Mouse (Mus musculus) splenic B cell, adult 2 months (primary cell): ENCODE data around the gene Mid1.

Experiments
- DNase-seq: peaks from one replicate; pipeline ENCODE4 v3.0.0-alpha.2; 2011; ENCODE audit warnings: low read depth, low spot score
- H3K27me3 ChIP-seq: 2 replicates; pipeline ENCODE4 v1.6.1; 2012; ENCODE audit warnings: mild to moderate bottlenecking, low read length, moderate library complexity, mixed read lengths; ENCODE audit not compliant: control insufficient read depth, poor library complexity, insufficient read depth, severe bottlenecking
- H3K36me3 ChIP-seq: 2 replicates; pipeline ENCODE4 v1.6.1; 2012; ENCODE audit warnings: mild to moderate bottlenecking, low read length, moderate library complexity, mixed read lengths; ENCODE audit not compliant: control insufficient read depth, poor library complexity, insufficient read depth, severe bottlenecking

Gene Mid1

DNA sequence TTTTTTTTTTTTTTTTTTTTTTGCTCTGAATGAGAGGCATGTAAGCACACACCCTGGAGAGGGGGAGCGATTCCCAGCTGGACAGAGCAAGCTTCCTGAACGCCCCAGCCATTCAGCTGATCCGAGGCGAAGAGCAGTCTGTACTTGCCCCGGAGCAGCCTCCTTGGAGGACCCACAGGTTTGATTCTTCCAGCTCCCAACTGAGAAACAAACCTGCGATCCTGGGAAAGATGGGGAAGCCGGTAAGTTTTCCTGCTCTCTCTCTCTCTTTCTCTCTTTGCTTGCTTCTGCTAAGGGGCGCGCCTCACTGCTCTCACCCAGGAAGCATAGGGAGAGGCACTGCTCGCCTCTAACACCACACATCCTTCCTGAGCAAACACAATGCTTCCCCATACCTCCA, at the start of gene Mid1:
Gene Mid1, plus strand, starts transcription at position 69 of the 400 bp plus-strand sequence.
- no peak for DNase-seq
- Histone ChIP-seq H3K27me3 (no peaks in the 10 kb centered on the region), H3K36me3 (no peaks in the 10 kb centered on the region)

DNA sequence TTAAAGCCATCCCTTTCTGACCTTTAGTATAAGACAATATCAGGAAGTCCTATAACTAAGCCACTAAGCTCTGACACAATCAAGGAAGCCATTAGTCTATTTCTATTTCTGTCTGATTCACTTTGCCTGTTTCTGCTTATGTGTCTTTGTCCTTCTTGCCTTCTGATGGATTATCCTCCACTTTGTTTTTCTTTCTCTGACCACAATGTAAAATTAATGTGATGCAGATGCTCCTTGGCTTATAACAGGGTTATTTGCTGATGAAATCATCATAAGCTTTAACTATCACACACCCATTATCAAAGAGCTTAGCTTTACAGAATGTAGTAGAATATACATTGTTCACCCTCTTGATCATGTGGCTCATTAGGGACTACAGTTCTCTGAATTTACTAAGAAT, 11.9 kb upstream of the Mid1 start:
- no peak for DNase-seq
- no peaks in the 10 kb centered on the region for H3K27me3 ChIP-seq
- H3K36me3 ChIP-seq: no peaks in the 10 kb centered on the region

DNA sequence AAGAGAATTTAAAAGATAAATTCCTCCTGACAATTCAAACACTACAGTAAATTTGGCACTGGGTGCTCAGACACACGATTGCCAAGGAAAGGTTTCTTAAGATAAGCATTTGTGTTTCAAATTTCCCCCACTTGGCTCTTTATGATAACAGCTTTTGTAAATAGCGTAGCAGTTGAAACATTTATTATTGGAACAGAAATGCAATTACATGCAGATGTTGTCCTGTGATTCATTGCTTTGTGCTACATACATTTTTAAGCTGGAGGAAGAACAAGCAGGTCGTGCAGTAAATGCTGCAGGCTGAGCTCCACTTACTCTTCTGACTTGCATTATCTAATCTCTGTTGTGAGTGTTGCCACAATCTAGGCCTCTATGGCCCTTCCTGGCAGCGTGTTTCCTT, 8.7 kb upstream of the Mid1 start:
- no peaks in the 10 kb centered on the region for H3K27me3 ChIP-seq
- no peak for DNase-seq
- H3K36me3 ChIP-seq: no peaks in the 10 kb centered on the region

DNA sequence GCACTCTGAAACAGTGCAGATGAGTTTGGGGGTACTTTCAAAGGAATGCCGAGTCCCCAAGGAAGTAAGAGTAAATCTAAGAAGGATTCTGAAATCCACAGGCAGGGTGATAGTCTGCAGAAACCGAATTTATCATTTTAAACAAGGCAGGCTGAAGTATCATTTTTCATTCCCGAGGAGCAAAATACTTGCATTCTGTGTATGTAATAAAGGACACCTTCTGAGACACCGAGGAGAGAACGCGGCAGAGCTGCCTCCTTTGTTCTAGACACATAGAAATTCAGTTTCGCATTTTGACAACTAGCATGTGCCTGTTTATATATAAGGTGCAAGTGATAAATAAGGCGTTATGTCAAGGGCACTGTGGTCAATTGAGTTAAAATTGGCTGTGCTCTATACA, 732 bp downstream of the Mid1 start:
- DNase-seq: no peak
- Histone ChIP-seq H3K36me3 (no peaks in the 10 kb centered on the region), H3K27me3 (no peaks in the 10 kb centered on the region)

DNA sequence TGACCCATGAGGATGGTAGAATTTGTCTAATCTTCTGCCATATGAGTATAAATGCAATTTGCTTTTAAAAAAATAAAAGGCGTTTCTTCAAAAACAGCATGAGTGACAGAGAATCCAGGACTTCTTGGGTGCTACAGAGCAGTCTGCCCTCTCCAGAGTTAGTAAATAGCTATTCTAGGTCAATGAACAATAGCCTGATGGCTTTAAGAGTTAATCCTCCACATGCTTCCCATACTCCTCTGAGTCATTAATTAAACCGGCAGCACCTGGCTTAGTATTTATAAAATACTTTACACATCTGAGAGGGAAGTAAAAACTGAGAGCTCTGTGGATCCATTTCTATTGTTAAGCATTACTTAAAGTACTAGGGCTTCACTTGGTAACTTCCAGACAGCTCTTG, 6.2 kb downstream of the Mid1 start:
- DNase-seq: no peak
- H3K36me3 ChIP-seq: no peaks in the 10 kb centered on the region
- H3K27me3 ChIP-seq: no peaks in the 10 kb centered on the region

DNA sequence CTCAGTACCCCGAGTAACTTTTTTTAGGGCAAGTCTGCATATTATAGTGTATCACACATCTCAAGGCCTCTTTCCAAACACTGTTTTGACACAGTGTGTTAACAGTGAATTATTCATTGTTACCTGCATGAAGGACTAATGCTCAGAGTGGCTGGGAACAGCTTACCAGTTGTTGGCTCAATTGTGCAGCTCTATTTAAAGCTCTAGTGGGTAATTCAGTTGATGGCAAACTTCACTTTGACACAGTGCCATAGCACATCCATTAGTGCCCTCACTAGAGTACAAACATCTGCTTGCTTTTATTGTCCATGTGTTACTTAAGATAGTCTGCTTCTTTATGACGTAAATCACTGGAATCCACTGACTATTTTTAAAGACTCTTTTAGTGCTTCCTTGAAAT, 6.7 kb downstream of the Mid1 start:
- no peak for DNase-seq
- Histone ChIP-seq H3K36me3 (no peaks in the 10 kb centered on the region), H3K27me3 (no peaks in the 10 kb centered on the region)

DNA sequence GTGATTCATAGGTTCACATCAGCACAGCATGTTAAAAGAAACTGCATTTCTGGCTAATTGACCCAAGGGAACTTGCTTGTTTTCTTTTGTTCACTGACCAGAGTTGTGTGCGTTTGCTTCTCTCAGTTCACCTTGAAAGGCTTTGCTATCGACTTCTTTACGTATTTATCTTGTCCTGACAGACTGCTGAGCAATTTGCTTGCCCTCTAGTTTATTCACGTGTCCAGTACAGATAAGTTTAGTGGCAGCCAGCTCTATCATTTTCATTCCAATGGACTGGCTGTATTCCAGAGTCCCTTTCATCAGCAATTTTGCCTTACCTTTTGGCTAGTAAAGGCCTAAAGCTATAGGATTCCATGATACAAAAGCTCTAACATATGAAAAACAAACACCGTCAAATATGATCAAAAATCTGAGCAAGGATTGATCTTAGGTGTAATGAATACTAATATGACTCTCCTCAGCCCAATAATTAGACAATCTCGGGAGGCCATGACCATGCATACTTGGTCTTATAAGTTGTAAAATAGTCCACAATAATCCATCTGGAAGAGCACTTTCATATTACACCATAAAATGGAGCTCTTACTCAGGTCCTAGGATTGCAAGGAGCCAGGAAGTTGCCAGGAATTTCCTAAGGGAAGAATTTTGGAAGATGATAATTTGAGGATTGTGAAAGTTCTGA, 7.4 kb downstream of the Mid1 start:
- no peaks in the 10 kb centered on the region for H3K36me3 ChIP-seq
- DNase-seq: no peak
- H3K27me3 ChIP-seq: no peaks in the 10 kb centered on the region

DNA sequence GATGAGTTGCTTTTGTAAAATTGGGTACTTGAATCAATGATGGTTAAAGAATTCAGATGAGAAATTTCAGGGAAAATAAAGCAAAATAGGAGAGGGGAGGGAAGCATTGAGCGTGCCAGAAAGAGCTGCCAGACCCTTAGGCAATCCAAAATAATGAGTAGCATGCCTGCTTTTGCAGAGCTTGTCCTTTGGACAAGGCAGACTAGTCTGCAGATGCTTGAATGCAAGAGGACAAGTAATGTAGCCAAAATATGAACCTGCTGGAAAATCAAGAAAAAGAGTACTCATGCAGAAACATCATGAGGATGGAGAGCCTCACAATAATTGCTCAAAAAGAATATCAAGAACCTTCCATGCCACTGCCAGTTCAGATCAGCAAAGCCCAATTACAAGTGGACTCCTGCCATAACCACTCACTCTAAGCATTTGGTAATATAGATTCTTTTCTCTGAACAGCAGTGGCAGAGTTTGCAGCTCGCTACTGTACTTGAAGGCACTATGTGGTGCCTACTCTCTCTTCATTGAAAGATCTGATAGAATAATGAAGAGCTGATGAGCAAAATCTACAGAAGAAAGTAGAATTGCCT, 19.1 kb downstream of the Mid1 start:
- no peaks in the 10 kb centered on the region for H3K27me3 ChIP-seq
- DNase-seq: no peak
- H3K36me3 ChIP-seq: no peaks in the 10 kb centered on the region

DNA sequence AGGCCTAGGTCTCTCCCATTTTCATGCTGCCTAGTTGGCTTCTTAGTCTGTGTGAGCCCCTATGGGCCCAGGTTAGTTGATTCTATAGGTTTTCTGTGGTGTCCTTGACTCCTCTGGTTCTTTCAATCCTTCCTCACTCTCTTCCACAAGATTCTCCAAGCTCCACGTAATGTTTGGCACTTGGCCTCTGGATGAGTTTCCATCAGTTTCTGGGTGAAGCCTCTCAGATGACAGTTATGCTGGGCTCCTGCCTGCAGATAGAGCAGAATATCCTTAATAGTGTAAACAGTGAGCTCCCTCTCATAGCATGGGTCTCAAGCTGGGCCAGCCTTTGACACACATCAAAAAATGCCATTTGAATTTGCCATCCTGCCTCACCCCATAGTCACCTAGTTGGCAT, 38.5 kb downstream of the Mid1 start:
- no peaks in the 10 kb centered on the region for H3K36me3 ChIP-seq
- DNase-seq: no peak
- no peaks in the 10 kb centered on the region for H3K27me3 ChIP-seq

DNA sequence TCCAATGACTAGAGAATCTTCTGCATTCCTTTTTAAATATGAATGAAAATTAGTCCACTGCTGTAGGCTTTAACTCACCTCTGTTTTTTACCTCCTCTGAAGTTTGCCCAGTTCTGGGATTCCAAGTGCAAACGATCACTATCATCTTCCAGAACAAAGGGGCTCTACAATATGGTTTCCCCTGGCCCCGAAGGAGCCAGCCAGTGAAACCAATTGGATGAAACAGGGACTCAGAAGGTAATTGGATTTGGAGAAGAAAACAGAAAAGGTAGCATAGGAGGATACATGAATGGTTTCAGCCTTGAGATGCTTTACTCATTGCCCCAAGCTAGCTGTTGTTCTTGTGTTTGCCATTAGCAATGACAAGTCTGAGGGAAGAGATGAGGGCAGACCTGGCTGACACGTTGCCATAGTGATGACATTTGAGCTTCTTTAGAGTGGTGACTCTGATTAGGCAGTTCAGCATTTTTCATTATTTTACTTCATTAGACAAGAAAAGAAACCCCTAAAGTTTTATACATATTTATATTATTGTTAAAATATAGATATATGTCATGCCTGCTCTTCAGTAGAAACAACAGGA, 50.5 kb downstream of the Mid1 start:
- H3K27me3 ChIP-seq: no peaks in the 10 kb centered on the region
- DNase-seq: no peak

DNA sequence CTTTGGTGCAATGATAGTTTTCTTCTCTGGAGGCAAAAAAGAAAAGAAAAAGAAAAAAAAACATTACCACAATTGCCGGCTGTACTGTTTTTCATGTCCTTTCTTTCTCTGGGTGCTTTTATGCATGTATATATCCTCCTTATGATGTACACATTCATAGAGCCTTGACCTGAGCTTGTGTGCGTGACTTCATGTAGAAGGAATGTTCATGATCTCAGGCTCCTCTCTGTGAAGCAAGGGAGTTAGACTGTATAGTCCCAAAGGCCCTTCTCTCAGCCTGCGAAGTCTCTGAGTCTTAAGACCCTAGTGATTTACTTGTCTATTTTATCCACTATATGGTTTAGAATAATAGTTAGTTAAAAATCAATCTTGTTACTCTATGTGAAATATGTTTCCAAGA, 73.0 kb downstream of the Mid1 start:
- H3K27me3 ChIP-seq: no peaks in the 10 kb centered on the region
- no peaks in the 10 kb centered on the region for H3K36me3 ChIP-seq
- DNase-seq: no peak

More for the DNA sequence above, 50.5 kb downstream of the Mid1 start:
- H3K36me3 ChIP-seq: no peaks in the 10 kb centered on the region

DNA sequence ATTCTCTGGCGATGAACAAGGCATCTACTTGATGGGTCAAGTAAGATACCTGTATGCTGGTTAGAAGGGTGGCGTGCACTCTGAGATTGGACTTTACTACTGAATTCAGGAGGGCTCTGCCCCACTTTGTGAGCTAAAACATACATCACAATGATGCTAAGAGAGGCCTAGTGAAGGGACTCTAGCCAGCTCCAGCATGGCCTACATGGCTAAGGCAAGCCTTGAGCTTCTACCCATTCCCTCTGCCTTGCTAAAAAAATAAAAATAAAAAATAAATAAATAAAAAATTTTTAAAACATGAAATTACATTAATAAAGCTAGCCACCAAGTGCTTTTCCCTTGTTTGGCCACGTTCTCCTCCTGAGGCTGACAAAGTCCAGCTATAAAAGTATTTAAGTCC, 94.5 kb downstream of the Mid1 start, which contains the start of gene 4933400A11Rik:
Gene 4933400A11Rik, minus strand, starts transcription at position 101 of the 400 bp plus-strand sequence.
- Histone ChIP-seq H3K27me3 (no peaks in the 10 kb centered on the region), H3K36me3 (no peaks in the 10 kb centered on the region)
- DNase-seq: no peak

DNA sequence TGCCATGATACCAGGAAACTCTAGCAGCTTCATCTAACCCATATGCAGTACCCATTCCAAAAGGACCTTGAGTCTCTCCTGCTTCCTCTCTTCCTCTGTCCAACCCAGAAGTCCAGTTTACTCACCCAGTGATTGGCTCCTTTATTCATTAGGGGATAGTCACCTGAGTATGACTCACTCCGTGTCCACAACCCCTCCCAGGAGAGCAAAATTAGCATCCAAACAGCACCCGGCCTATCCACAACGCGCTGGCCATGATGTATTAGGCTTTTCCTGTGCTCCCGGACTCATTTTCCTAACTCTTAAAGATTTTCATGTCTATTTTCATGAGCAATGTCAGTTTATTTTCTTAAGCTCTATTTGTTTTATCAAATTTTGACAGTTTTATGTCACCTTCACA, 104.7 kb downstream of the Mid1 start:
- no peaks in the 10 kb centered on the region for H3K36me3 ChIP-seq
- H3K27me3 ChIP-seq: no peaks in the 10 kb centered on the region
- no peak for DNase-seq

DNA sequence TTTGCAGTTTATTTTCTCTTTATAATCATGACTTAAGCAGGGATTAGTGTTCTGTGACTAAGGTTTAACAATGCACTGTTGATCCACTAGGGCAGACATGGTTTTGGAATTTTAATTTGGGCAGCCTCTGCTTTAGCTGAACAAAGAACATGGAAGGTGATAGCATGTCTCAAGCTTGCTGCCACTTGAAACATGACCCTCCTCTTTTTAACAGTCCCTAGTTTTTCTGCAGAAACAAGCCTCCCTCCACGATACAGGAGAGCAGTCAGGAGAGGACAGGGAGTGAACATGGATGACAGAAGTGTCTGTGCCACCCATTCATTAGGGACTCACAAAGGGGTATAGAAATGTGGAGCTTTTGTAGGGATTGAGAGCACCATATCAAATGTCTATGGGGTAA, 107.9 kb downstream of the Mid1 start:
- Histone ChIP-seq H3K36me3 (no peaks in the 10 kb centered on the region), H3K27me3 (no peaks in the 10 kb centered on the region)
- no peak for DNase-seq

DNA sequence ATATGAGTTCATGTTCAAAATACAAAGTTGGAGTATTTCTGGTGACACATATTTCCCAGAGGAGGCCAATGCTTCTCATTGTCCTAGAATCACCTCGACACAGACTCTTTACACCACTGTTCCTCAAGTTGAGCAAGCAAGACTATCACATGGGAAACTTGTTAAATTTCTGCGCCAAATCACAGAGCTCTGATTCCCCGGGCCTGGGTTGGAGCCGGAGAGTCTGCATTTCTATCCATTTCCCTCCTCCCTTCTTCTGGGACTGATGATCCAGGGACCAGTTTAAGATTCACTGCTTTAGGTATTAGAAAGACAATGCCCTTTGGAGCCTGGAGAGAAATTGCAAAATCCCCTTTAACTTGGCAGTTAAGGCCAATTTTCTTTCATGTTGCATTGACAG, 109.4 kb downstream of the Mid1 start:
- Histone ChIP-seq H3K27me3 (no peaks in the 10 kb centered on the region), H3K36me3 (no peaks in the 10 kb centered on the region)

More for the DNA sequence above, 109.4 kb downstream of the Mid1 start:
- DNase-seq: no peak
